Mouse (Mus musculus) central nervous system, embryonic 18 days (tissue): ENCODE results near the gene Pigr. TPM values are rescaled to one million over a fixed set of nuclear protein-coding genes. Genes with fewer than 3 reads are reported as not detected.

Experiments used
- polyA plus RNA-seq: library from polyadenylated mRNA; depleted of rRNA; stranded (reverse); fragments of >200 nt; gene quantifications from 2 replicates; pipeline ENCODE4 v1.2.3, GENCODE M21; 2012; rRNA removed

Gene Pigr
- 0.01 TPM in 1 of 2 replicates, not detected in the other for polyA plus RNA-seq

DNA sequence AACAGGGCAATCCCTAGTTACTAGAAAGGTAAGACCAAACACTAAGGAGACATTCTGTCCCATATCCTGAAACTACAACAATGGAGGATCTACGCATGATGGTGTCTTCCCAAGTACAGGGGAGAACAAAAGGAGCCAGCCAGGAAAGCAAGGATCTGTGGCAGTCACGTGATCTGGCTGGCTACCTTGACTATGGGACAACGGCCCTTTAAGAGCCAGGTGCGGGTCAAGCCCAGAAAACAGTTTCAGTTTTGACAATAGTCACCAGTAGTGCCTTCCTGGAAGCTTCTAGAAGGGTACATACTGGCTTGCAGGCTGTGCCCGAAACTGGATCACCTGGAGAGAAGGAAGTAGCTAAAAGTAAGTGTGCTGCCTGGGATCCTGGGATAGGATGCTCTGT lies at the start of gene Pigr:
Pigr (plus strand) TSS at position 237 of the 400 bp plus-strand sequence.

GRCm38 (mm10) chr1:130800602-130801001 lies 25.9 kb upstream of the Pigr start, which contains the start of gene Fcamr:
TSS of gene Fcamr (plus strand) at chr1:130800902.

GRCm38 (mm10) chr1:130865541-130866221 lies 39.2 kb downstream of the Pigr start, which contains the start of gene Fcmr:
TSS of gene Fcmr (plus strand) at chr1:130865669.

GRCm38 (mm10) chr1:130887354-130887753 lies 60.9 kb downstream of the Pigr start, which contains the start of gene Il24:
TSS of gene Il24 (minus strand) at chr1:130887454.

Other genes starting within 250 kb of the Pigr start
- not detected in 2 replicates for gene Zp3r, start 197.1 kb upstream of the Pigr start, polyA plus RNA-seq
- gene C4bp, start 165.1 kb upstream of the Pigr start, polyA plus RNA-seq: 0.04 TPM in 1 of 2 replicates, not detected in the other
- gene Gm29427, start 110.9 kb upstream of the Pigr start, polyA plus RNA-seq: 0.03 TPM in 1 of 2 replicates, not detected in the other
- 3.5 and 3.7 TPM in 2 replicates for gene Yod1, start 109.4 kb upstream of the Pigr start, polyA plus RNA-seq
- gene Pfkfb2, start 97.4 kb upstream of the Pigr start, polyA plus RNA-seq: 41.0 and 42.1 TPM in 2 replicates
- 0.45 and 0.87 TPM in 2 replicates for gene AA986860, start 94.7 kb upstream of the Pigr start, polyA plus RNA-seq
- gene Fcamr, start 25.8 kb upstream of the Pigr start, polyA plus RNA-seq: 0.06 TPM in 1 of 2 replicates, not detected in the other
- gene Fcmr, start 39.0 kb downstream of the Pigr start, polyA plus RNA-seq: 0.57 and 0.86 TPM in 2 replicates
- not detected in 2 replicates for gene Il24, start 60.8 kb downstream of the Pigr start, polyA plus RNA-seq
- not detected in 2 replicates for gene Il20, start 84.8 kb downstream of the Pigr start, polyA plus RNA-seq
- gene Il19, start 113.4 kb downstream of the Pigr start, polyA plus RNA-seq: 0.05 and 0.16 TPM in 2 replicates
- 0.04 and 0.21 TPM in 2 replicates for gene Il10, start 193.2 kb downstream of the Pigr start, polyA plus RNA-seq